Mouse (Mus musculus) stomach, embryonic 14.5 days (tissue): ENCODE measurements around the gene Crocc. TPM values are rescaled to one million over a fixed set of nuclear protein-coding genes. Genes with fewer than 3 reads are reported as not detected.

Source experiments
- ATAC-seq: fragments of 200-750 bp; cut with Nextera tagmentation; 2 replicates; pipeline ENCODE4 v1.8.0; 2017; ENCODE audit warnings: low read depth, moderate TSS enrichment; ENCODE audit not compliant: insufficient number of reproducible peaks, insufficient read depth, low FRiP score
- H3K27ac ChIP-seq: fragments of 300-500 bp; sonication (generic); 2 replicates; pipeline ENCODE4 v1.5.1; 2014; ENCODE audit warnings: mild to moderate bottlenecking, low read length, moderate library complexity, mixed read lengths
- H3K27me3 ChIP-seq: fragments of 300-500 bp; sonication (generic); 2 replicates; pipeline ENCODE4 v1.6.1; 2014; ENCODE audit warnings: low read length, control low read depth, mixed read lengths; ENCODE audit not compliant: control insufficient read depth, insufficient read depth
- H3K36me3 ChIP-seq: fragments of 300-500 bp; sonication (generic); 2 replicates; pipeline ENCODE4 v1.6.1; 2014; ENCODE audit warnings: mild to moderate bottlenecking, control low read depth, low read length, moderate library complexity, mixed read lengths; ENCODE audit not compliant: control insufficient read depth, insufficient read depth
- H3K4me1 ChIP-seq: fragments of 300-500 bp; sonication (generic); 2 replicates; pipeline ENCODE4 v1.6.1; 2014; ENCODE audit warnings: low read length, control low read depth, mixed read lengths; ENCODE audit not compliant: control insufficient read depth, insufficient read depth
- H3K4me2 ChIP-seq: fragments of 300-500 bp; sonication (generic); replicated peaks from 2 replicates; pipeline ENCODE4 v1.6.1; 2014; ENCODE audit warnings: low read depth, low read length, control low read depth
- H3K4me3 ChIP-seq: fragments of 300-500 bp; sonication (generic); 2 replicates; pipeline ENCODE4 v1.5.1; 2014; ENCODE audit warnings: low read depth, low read length, control low read depth
- H3K9ac ChIP-seq: fragments of 300-500 bp; sonication (generic); replicated peaks from 2 replicates; pipeline ENCODE4 v1.6.1; 2014; ENCODE audit warnings: low read depth, mild to moderate bottlenecking, control low read depth, low read length, moderate library complexity, mixed read lengths
- H3K9me3 ChIP-seq: fragments of 300-500 bp; sonication (generic); 2 replicates; pipeline ENCODE4 v1.6.1; 2016; ENCODE audit warnings: low read depth, low read length, control low read depth; ENCODE audit not compliant: control insufficient read depth
- WGBS: fragments of 180-500 bp; shearing (Covaris S2); extraction: QIAGEN DNeasy Blood & Tissue Kit; methylation state at CpG from one replicate; pipeline ENCODE4 v1.1.7; 2014; 5-methylcytosine and 5-hydroxymethylcytosine counted together
- polyA plus RNA-seq: library from polyadenylated mRNA; unstranded; fragments of >200 nt; fragmentation: Nextera tagmentation; extraction: Ambion mirVana; gene quantifications from 2 replicates; pipeline ENCODE4 v1.2.1, GENCODE M21; 2014

The Crocc gene
- polyA plus RNA-seq, 1 experiment from 2014 or later, result 5.9 TPM

DNA sequence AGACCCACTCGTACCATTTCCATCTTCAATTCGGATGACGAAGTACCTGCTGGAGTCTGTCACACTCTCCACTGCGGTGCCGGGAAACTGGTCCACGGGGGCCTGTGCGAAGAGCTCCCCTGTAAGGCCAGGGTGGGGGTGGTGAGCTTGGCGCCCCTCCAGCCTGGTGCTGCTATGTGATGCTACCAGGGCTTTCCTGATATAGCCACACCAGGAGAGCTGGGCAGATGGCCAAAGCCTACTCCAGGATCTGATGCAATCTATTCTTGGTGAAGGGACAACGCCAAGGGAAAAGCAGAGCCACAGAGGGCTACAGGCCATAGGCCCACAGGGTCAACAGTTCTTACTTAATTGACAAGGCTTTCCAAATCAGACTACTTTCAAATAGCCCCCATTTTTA, 13.3 kb upstream of the Crocc start:
- ATAC-seq, result no peak
- no peak overlapping the region for H3K4me3 ChIP-seq
- 90% methylated on average over 9 of the region's 9 CpGs for WGBS
- peaks cover 10% of the 10 kb centered on the region; the same call in 1 of the 2 replicates for H3K4me1 ChIP-seq
- no peak overlapping the region for H3K4me2 ChIP-seq
- H3K9me3 ChIP-seq, result no peaks in the 10 kb centered on the region
- no peak overlapping the region for H3K27ac ChIP-seq
- no peak overlapping the region for H3K9ac ChIP-seq
- no peaks in the 10 kb centered on the region for H3K27me3 ChIP-seq
- peaks cover 38% of the 10 kb centered on the region for H3K36me3 ChIP-seq

DNA sequence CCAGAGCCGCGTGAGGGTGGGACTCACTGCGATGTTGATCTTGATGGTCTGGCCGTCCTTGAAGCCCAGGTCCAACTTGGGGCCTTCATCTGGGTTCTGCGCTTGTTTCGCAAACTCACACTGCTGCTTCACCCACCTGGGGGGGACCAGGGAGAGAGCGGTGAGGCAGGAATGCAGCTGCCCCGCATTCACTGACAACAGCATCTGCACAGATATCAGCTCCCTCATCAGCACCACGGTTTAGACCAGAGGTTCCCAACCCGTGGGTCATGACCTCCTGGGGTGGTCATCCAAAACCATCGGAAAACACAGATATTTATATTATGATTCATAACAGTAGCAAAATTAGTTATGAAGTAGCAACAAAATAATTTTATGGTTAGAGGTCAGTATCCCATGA, 12.2 kb upstream of the Crocc start:
- no peak overlapping the region for H3K9ac ChIP-seq
- H3K9me3 ChIP-seq, result no peaks in the 10 kb centered on the region
- H3K4me1 ChIP-seq, result peaks cover 10% of the 10 kb centered on the region; the same call in 1 of the 2 replicates
- no peak overlapping the region for H3K27ac ChIP-seq
- H3K27me3 ChIP-seq, result no peaks in the 10 kb centered on the region
- peaks cover 50% of the 10 kb centered on the region for H3K36me3 ChIP-seq
- no peak overlapping the region for H3K4me3 ChIP-seq
- no peak for ATAC-seq
- WGBS, result 86% methylated on average over 11 of the region's 11 CpGs
- H3K4me2 ChIP-seq, result no peak overlapping the region

DNA sequence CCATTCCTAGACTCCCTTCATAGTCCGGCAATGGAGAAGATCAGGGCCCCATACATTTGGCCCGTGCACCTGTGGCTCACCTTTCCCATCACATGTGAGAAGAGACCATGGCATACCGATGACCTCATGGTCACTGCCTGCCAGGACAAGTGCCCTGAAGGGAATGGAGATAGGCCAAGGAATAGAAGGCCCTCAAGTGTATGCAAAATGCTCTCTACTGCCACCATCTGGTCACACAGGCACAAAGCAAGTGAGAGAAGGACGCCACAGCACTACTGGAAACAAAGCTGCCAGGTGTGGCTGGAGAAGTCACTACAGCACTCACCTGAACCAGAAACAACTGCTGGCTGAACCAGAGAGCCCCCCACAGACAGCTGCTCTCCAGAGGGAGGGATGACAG, 9.4 kb upstream of the Crocc start:
- peaks cover 69% of the 10 kb centered on the region for H3K36me3 ChIP-seq
- ATAC-seq, result no peak
- no peak overlapping the region for H3K4me3 ChIP-seq
- H3K27ac ChIP-seq, result no peak overlapping the region
- no peaks in the 10 kb centered on the region for H3K27me3 ChIP-seq
- WGBS, result 62% methylated on average over 4 of the region's 4 CpGs
- H3K9me3 ChIP-seq, result no peaks in the 10 kb centered on the region
- H3K4me2 ChIP-seq, result no peak overlapping the region
- no peak overlapping the region for H3K9ac ChIP-seq
- H3K4me1 ChIP-seq, result no peaks in the 10 kb centered on the region

DNA sequence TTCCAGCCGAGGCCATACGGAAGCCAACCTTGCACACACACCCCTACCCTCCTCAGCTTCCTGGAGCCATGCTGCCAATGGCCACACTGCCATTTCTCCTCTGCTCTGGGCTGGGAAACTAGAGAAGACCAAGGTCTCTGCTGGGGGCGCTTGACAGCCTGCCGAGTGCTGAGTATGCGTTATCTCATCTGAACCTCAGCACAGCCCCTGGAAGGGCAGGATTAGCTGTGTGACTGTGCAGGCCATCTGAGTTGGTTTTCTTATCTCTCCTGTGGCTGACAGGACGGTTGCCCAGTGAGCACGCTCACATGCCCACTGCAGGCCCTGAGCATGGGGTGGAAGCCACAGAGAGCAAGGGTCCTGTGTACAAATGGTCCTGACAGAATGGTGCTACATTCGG, 8.3 kb upstream of the Crocc start:
- no peak overlapping the region for H3K9ac ChIP-seq
- H3K36me3 ChIP-seq, result peaks cover 68% of the 10 kb centered on the region
- no peak overlapping the region for H3K4me3 ChIP-seq
- WGBS, result 91% methylated on average over 8 of the region's 8 CpGs
- no peak overlapping the region for H3K4me2 ChIP-seq
- no peaks in the 10 kb centered on the region for H3K4me1 ChIP-seq
- H3K9me3 ChIP-seq, result no peaks in the 10 kb centered on the region
- no peak for ATAC-seq
- H3K27me3 ChIP-seq, result no peaks in the 10 kb centered on the region
- H3K27ac ChIP-seq, result no peak overlapping the region

DNA sequence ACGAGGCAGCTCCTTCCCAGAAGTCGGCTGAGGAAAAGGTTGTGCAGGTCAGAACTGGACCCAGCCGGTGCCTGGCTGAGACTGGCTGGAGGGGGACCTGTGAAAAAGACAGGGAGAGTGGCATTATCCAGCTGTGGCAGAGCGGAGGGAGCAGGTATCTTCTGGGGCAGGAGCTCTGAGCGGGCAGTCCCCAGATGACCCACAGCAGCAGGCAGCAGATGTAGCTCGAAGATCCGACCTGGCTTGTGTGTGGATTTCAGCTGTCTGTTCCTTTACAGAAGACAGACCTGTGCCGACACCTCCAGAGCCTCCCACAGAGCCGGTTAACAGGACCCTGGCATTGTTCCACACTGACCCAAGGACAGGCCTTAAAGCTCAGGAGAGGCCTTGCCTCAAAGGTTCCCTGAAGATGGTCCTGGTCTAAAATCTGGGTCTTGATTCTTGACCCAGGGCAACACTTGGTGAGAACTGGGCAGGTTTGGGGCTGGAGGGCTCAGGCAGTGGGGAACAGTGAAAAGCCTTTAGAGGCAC, 7.2 kb upstream of the Crocc start:
- Histone ChIP-seq H3K36me3 (peaks cover 65% of the 10 kb centered on the region), H3K4me3 (no peak overlapping the region), H3K4me1 (no peaks in the 10 kb centered on the region), H3K4me2 (no peak overlapping the region), H3K27me3 (no peaks in the 10 kb centered on the region), H3K9me3 (no peaks in the 10 kb centered on the region), H3K9ac (no peak overlapping the region), H3K27ac (no peak overlapping the region)
- ATAC-seq, result no peak
- WGBS, result 81% methylated on average over 9 of the region's 9 CpGs

DNA sequence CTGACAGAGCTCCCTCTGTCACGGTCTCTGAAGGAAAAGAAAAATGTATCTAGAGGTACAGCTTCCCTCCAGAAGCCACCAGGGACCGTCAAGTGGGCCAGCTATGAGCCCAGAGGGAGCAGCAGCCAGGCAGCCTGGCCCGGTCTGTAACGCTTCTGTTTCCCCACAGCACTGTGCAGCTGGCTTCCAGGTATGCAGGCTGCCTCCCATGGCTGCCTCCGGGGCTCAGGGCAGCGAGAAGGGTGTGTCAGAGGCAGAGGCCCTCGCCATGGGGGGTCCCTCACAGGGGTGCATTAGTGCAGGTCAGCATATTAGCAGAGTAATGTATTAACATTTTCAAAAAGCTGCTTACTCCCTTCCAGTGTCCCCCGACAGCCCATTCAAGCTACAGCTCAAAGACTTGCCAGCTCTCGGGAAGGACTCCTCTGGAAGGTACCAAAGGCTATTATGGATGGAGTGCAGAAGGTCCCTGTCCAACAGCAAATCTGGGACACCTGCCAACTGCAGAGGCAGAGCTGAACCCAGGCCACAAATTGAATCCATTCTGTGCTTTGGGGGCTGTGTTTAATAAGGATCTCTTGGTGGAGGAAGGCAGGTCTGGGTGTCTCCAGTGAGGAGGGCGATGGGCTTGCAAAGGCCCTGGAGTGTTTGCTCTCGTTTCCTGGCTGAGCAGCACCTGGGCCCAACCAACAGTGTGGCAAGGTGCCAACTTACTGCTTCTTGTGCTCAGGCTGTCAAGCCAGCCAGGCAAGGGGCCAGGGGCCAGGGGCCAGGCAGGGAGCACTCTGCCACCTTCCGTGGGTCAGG, 6.6 kb upstream of the Crocc start:
- H3K9ac ChIP-seq, result no peak overlapping the region
- H3K27ac ChIP-seq, result no peak overlapping the region
- 67% methylated on average over 12 of the region's 12 CpGs for WGBS

DNA sequence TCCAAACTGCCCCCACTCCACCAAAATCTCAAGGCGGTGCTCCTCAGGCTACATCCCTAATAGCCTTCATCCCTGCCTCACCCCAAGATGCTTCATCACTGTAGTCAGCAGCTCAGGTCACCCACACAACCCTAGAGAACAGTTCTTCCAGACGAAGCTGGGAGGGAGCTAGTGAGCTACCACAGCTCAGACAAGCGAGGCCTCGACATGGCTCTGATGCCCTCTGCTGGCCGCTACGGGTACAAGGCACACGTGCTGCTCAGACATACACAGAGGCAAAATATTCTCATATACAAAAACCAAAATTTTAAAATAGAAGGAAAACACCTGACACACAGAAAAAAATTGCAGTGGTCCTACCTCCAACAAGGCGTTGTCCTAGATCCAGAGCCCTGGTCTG, 4.8 kb upstream of the Crocc start:
- no peak for ATAC-seq
- no peak overlapping the region for H3K4me2 ChIP-seq
- no peaks in the 10 kb centered on the region for H3K27me3 ChIP-seq
- no peaks in the 10 kb centered on the region for H3K9me3 ChIP-seq
- H3K36me3 ChIP-seq, result peaks cover 45% of the 10 kb centered on the region
- no peak overlapping the region for H3K4me3 ChIP-seq
- peaks cover 3% of the 10 kb centered on the region; the same call in 1 of the 2 replicates for H3K4me1 ChIP-seq
- no peak overlapping the region for H3K27ac ChIP-seq
- 5% methylated on average over 8 of the region's 8 CpGs for whole genome bisulfite sequencing
- no peak overlapping the region for H3K9ac ChIP-seq

More for the DNA sequence above, 6.6 kb upstream of the Crocc start:
- H3K4me3 ChIP-seq, result no peak overlapping the region
- peaks cover 60% of the 10 kb centered on the region for H3K36me3 ChIP-seq
- no peaks in the 10 kb centered on the region for H3K27me3 ChIP-seq
- H3K9me3 ChIP-seq, result no peaks in the 10 kb centered on the region
- no peak for ATAC-seq
- no peaks in the 10 kb centered on the region for H3K4me1 ChIP-seq
- H3K4me2 ChIP-seq, result no peak overlapping the region

DNA sequence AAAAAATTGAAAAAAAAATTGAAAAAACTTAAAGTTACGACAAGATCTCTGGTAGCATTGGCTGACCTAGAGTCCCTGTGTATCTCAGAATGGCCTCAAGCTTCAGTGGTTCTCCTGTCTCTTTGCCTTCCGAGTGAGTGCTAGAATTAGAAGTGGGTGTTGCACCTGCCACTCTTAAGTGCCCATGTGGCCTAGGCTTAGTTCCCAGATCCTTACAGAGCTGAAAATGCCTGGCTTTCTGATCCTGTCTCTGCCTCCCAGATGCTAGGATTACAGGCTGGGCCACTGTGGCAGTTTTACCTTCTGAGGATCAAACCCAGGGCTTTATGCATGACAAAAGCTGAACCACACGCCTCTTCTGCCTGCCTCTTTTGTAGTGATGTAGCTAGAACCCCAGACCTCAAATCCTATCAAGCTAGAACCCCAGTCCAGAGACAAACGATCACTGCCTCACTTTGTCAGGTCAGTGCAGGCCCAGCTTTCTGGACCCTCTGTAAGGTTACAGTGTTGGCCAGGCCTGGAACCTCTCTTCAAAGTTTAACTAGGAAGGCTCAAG, 3.8 kb upstream of the Crocc start:
- peaks cover 9% of the 10 kb centered on the region for H3K4me1 ChIP-seq
- H3K4me2 ChIP-seq, result no peak overlapping the region
- no peaks in the 10 kb centered on the region for H3K27me3 ChIP-seq
- H3K9ac ChIP-seq, result no peak overlapping the region
- H3K4me3 ChIP-seq, result no peak overlapping the region
- H3K9me3 ChIP-seq, result no peaks in the 10 kb centered on the region
- 86% methylated on average over 4 of the region's 4 CpGs for WGBS
- peaks cover 36% of the 10 kb centered on the region for H3K36me3 ChIP-seq
- no peak overlapping the region for H3K27ac ChIP-seq
- no peak for ATAC-seq
